Mouse (Mus musculus): Measurements from ENCODE around the gene Ppp1r37. TPM values are rescaled to one million over a fixed set of nuclear protein-coding genes. Genes with fewer than 3 reads are reported as not detected.

Ppp1r37 gene
- polyA plus RNA-seq, 1 experiment from 2014 or later = 18.3 TPM

- H3K9ac ChIP-seq = no peak overlapping the region
- no peaks in the 10 kb centered on the region for H3K9me3 ChIP-seq
- H3K27me3 ChIP-seq (replicated peaks) = peaks cover 38% of the 10 kb centered on the region
- no peaks in the 10 kb centered on the region for H3K36me3 ChIP-seq
- no peak for ATAC-seq
- H3K4me2 ChIP-seq (replicated peaks) = no peak overlapping the region
- 89% methylated on average over 7 of the region's 7 CpGs for WGBS
- peaks cover 6% of the 10 kb centered on the region for H3K4me1 ChIP-seq (replicated peaks)
- no peak overlapping the region for H3K27ac ChIP-seq
- no peak overlapping the region for H3K4me3 ChIP-seq (replicated peaks)
Measured at GRCm38 (mm10) chr7:19486549-19486948, 76.3 kb downstream of the Ppp1r37 start.

GRCm38 (mm10) chr7:19485488-19485887, 77.4 kb downstream of the Ppp1r37 start:
- WGBS = 92% methylated on average over 1 of the region's 1 CpGs
- H3K4me3 ChIP-seq (replicated peaks) = no peak overlapping the region
- peaks cover 4% of the 10 kb centered on the region for H3K4me1 ChIP-seq (replicated peaks)
- no peak for ATAC-seq
- no peaks in the 10 kb centered on the region for H3K36me3 ChIP-seq
- H3K4me2 ChIP-seq (replicated peaks) = no peak overlapping the region
- peaks cover 28% of the 10 kb centered on the region for H3K27me3 ChIP-seq (replicated peaks)
- no peaks in the 10 kb centered on the region for H3K9me3 ChIP-seq
- H3K9ac ChIP-seq = no peak overlapping the region
- H3K27ac ChIP-seq = no peak overlapping the region

GRCm38 (mm10) chr7:19483281-19483680, 79.6 kb downstream of the Ppp1r37 start:
- Histone ChIP-seq H3K9me3 (no peaks in the 10 kb centered on the region), H3K4me1 (replicated peaks) (no peaks in the 10 kb centered on the region), H3K4me2 (replicated peaks) (no peak overlapping the region), H3K27me3 (replicated peaks) (peaks cover 9% of the 10 kb centered on the region), H3K36me3 (no peaks in the 10 kb centered on the region), H3K4me3 (replicated peaks) (no peak overlapping the region), H3K27ac (no peak overlapping the region), H3K9ac (no peak overlapping the region)
- no peak for ATAC-seq
- 82% methylated on average over 8 of the region's 8 CpGs for WGBS

Other genes starting within 250 kb of the Ppp1r37 start
- 51.6 and 52.0 TPM in 2 replicates for gene Ercc1, start 218.3 kb downstream of the Ppp1r37 start, polyA plus RNA-seq (2015; fragmentation: Nextera tagmentation; extraction: Ambion mirVana)
- 21.7 and 23.4 TPM in 2 replicates for gene Cd3eap, start 203.6 kb downstream of the Ppp1r37 start, polyA plus RNA-seq (2015; fragmentation: Nextera tagmentation; extraction: Ambion mirVana)
- gene Ppp1r13l, start 203.3 kb downstream of the Ppp1r37 start, polyA plus RNA-seq (2015; fragmentation: Nextera tagmentation; extraction: Ambion mirVana) = 3.1 and 4.8 TPM in 2 replicates
- 16.7 and 17.3 TPM in 2 replicates for gene Ercc2, start 181.1 kb downstream of the Ppp1r37 start, polyA plus RNA-seq (2015; fragmentation: Nextera tagmentation; extraction: Ambion mirVana)
- 3.7 and 4.7 TPM in 2 replicates for gene Klc3, start 159.0 kb downstream of the Ppp1r37 start, polyA plus RNA-seq (2015; fragmentation: Nextera tagmentation; extraction: Ambion mirVana)
- 5.1 and 9.0 TPM in 2 replicates for gene Ckm, start 158.3 kb downstream of the Ppp1r37 start, polyA plus RNA-seq (2015; fragmentation: Nextera tagmentation; extraction: Ambion mirVana)
- gene Mark4, start 104.3 kb downstream of the Ppp1r37 start, polyA plus RNA-seq (2015; fragmentation: Nextera tagmentation; extraction: Ambion mirVana) = 5.8 and 6.1 TPM in 2 replicates
- 0.50 and 0.53 TPM in 2 replicates for gene Exoc3l2, start 99.7 kb downstream of the Ppp1r37 start, polyA plus RNA-seq (2015; fragmentation: Nextera tagmentation; extraction: Ambion mirVana)
- gene Bloc1s3, start 54.7 kb downstream of the Ppp1r37 start, polyA plus RNA-seq (2015; fragmentation: Nextera tagmentation; extraction: Ambion mirVana) = 1.9 and 2.2 TPM in 2 replicates
- gene Trappc6a, start 54.7 kb downstream of the Ppp1r37 start, polyA plus RNA-seq (2015; fragmentation: Nextera tagmentation; extraction: Ambion mirVana) = 124 and 137 TPM in 2 replicates
- gene Nkpd1, start 45.2 kb downstream of the Ppp1r37 start, polyA plus RNA-seq (2015; fragmentation: Nextera tagmentation; extraction: Ambion mirVana) = 0.10 and 0.11 TPM in 2 replicates
- 0.63 and 0.95 TPM in 2 replicates for gene Zfp296, start 14.2 kb upstream of the Ppp1r37 start, polyA plus RNA-seq (2015; fragmentation: Nextera tagmentation; extraction: Ambion mirVana)
- 131 and 140 TPM in 2 replicates for gene Gemin7, start 14.5 kb upstream of the Ppp1r37 start, polyA plus RNA-seq (2015; fragmentation: Nextera tagmentation; extraction: Ambion mirVana)
- 34.2 and 38.3 TPM in 2 replicates for gene Clasrp, start 41.4 kb upstream of the Ppp1r37 start, polyA plus RNA-seq (2015; fragmentation: Nextera tagmentation; extraction: Ambion mirVana)
- gene Relb, start 66.4 kb upstream of the Ppp1r37 start, polyA plus RNA-seq (2015; fragmentation: Nextera tagmentation; extraction: Ambion mirVana) = 8.0 and 8.6 TPM in 2 replicates
- gene Clptm1, start 102.0 kb upstream of the Ppp1r37 start, polyA plus RNA-seq (2015; fragmentation: Nextera tagmentation; extraction: Ambion mirVana) = 77.2 and 85.6 TPM in 2 replicates
- gene Apoc2, start 114.9 kb upstream of the Ppp1r37 start, polyA plus RNA-seq (2015; fragmentation: Nextera tagmentation; extraction: Ambion mirVana) = 164 and 258 TPM in 2 replicates
- gene Gm44805, start 118.3 kb upstream of the Ppp1r37 start, polyA plus RNA-seq (2015; fragmentation: Nextera tagmentation; extraction: Ambion mirVana) = 0.71 and 1.2 TPM in 2 replicates
- 4.7 and 7.0 TPM in 2 replicates for gene Apoc4, start 118.4 kb upstream of the Ppp1r37 start, polyA plus RNA-seq (2015; fragmentation: Nextera tagmentation; extraction: Ambion mirVana)
- 27.1 and 34.7 TPM in 2 replicates for gene Apoc1, start 129.6 kb upstream of the Ppp1r37 start, polyA plus RNA-seq (2015; fragmentation: Nextera tagmentation; extraction: Ambion mirVana)
- gene Apoe, start 136.1 kb upstream of the Ppp1r37 start, polyA plus RNA-seq (2015; fragmentation: Nextera tagmentation; extraction: Ambion mirVana) = 296 and 325 TPM in 2 replicates
- gene Tomm40, start 152.4 kb upstream of the Ppp1r37 start, polyA plus RNA-seq (2015; fragmentation: Nextera tagmentation; extraction: Ambion mirVana) = 208 and 215 TPM in 2 replicates
- gene Nectin2, start 187.4 kb upstream of the Ppp1r37 start, polyA plus RNA-seq (2015; fragmentation: Nextera tagmentation; extraction: Ambion mirVana) = 148 and 154 TPM in 2 replicates
- 76.9 and 79.4 TPM in 2 replicates for gene Bcam, start 207.9 kb upstream of the Ppp1r37 start, polyA plus RNA-seq (2015; fragmentation: Nextera tagmentation; extraction: Ambion mirVana)
- gene Cblc, start 233.7 kb upstream of the Ppp1r37 start, polyA plus RNA-seq (2015; fragmentation: Nextera tagmentation; extraction: Ambion mirVana) = 24.5 and 26.4 TPM in 2 replicates

Measured in intestine, embryonic 15.5 days (tissue).